Mouse (Mus musculus) lung, postnatal 0 days (tissue): ENCODE measurements around the gene Fbxo9.

ENCODE experiments used
- CTCF ChIP-seq: IDR thresholded peaks from 2 replicates; pipeline ENCODE4 v1.5.1; 2016; ENCODE audit warnings: antibody characterized with exemption, mild to moderate bottlenecking
- EP300 ChIP-seq: IDR thresholded peaks from 2 replicates; pipeline ENCODE4 v1.6.1; 2016; ENCODE audit warnings: antibody characterized with exemption, mild to moderate bottlenecking, control low read depth

DNA sequence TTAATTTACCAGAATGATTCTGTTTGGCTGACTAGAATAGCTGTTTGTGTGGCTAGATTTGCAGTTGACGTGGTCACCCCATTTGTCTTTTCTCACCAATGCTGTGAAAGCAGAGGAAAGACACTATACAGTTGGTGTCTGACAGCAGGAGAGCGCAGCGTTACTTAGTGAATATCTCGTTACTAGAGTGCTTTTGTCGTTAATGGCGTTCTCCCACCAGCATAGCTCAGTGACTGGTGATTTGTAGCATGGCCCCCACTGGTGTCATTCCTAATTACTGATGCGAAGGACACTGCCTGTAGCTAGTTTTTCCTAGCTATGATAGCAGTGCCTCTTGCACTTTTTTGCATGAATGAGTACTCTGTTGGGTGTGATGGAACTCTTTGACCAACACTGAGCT is 26.8 kb upstream of the Fbxo9 start:
- TF ChIP-seq CTCF (no peak), EP300 (no peak)
